11 mouse cellular contexts compared by ENCODE assay signal in the genomic region with DNA sequence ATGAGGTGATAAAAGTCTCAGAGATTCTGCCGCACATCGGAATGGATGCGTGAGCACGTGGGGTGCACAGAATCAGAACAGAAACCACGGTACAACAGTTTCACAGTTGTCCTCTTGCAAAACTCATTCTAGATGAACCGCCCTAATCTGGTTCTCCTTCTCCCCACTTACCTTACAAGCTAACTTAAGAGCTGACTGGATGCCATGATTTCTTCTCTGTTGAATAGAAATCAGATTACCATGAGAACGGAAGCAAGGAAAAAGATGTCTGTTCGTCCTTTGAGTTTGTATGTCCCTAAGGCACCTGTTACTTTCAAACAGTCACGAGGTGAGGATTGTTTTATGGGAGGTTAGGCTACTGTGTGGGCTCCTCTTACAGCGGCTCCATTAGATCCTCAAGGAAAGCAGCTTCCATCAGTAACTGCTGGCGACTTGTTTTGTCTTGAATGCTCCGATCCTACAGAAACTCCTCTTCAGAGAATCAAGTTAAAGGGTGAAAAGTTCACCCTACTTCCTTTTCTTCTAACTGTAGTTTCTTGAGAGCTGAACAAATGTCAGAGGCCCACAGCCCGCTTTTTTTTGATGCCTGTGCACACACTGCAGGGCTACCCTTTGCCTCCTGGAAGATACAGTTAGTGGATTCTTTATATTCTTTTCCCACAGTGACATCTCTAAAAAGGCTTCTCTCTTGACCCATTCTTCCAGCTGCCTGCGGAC. TPM values are rescaled to one million over a fixed set of nuclear protein-coding genes. Genes with fewer than 3 reads are reported as not detected.
DNase-seq lines count a peak whose midpoint lies in the region; ATAC-seq and TF ChIP-seq lines count a peak whose summit lies in the region.
"Had no signal": no experiment of that assay in that cellular context is flagged by ENCODE, and none has a peak within 500 bp of the region (broad histone marks: within the 10 kb centered on the region; RNA-seq: fewer than 3 reads in every experiment).

No protein-coding gene starts in this region.

- no peak for TF ChIP-seq CTCF in liver, embryonic 14.5 days (IDR thresholded peaks at IDR 0.05; ENCODE audit: low read depth)

- peak overlapping the region; percentile 11; the same call in 1 of the 2 replicates for H3K27ac ChIP-seq in liver, embryonic 11.5 days (ENCODE audit: low read depth, low read length)
- peak overlapping the region; percentile 99 for H3K27ac ChIP-seq in liver, embryonic 14.5 days
- H3K27ac ChIP-seq: left cerebral cortex, adult 2 months had no signal

- H3K27me3 ChIP-seq in liver, embryonic 11.5 days (replicated peaks; ENCODE audit: control insufficient read depth, insufficient read depth, low read length): no peaks in the 10 kb centered on the region
- no peaks in the 10 kb centered on the region for H3K27me3 ChIP-seq in liver, embryonic 14.5 days (ENCODE audit: control insufficient read depth, insufficient read depth, low read length)

- H3K9ac ChIP-seq in liver, embryonic 11.5 days (ENCODE audit: low read depth, low read length): no peak overlapping the region
- H3K9ac ChIP-seq in liver, embryonic 14.5 days (replicated peaks): peak overlapping the region; percentile 77; the same call in 1 of the 2 replicates
- H3K9ac ChIP-seq: lung, embryonic 14.5 days had no signal

- ATAC-seq in liver, embryonic 11.5 days (replicated peaks; ENCODE audit: low FRiP score): no peak
- ATAC-seq in liver, embryonic 14.5 days (ENCODE audit: insufficient read depth): no peak

- WGBS in liver, embryonic 11.5 days: 78% methylated on average over 14 of the region's 14 CpGs
- WGBS in liver, embryonic 14.5 days (ENCODE audit: insufficient replicate concordance): 72% methylated on average over 14 of the region's 14 CpGs

- no peak for DNase-seq in liver, embryonic 11.5 days (ENCODE audit: low spot score)
- DNase-seq in liver: no peak
- peak; percentile 50 for DNase-seq in R1 (ENCODE audit: low read depth, low spot score)
- DNase-seq in liver, embryonic 14.5 days (ENCODE audit: low read depth in 3 of 3, low spot score in 3 of 3): no peak
- peak; percentile 50 for DNase-seq in thymus, postnatal 0 days (ENCODE audit: low spot score)
- no peak for DNase-seq in layer of hippocampus, postnatal 14 days (ENCODE audit: low spot score in 2 of 2)
- DNase-seq in layer of hippocampus, adult 9-11 months: no peak
- DNase-seq: heart, postnatal 14 days; kidney, adult 8-10 months; lung, embryonic 14.5 days had no signal

- no peaks in the 10 kb centered on the region for H3K9me3 ChIP-seq in liver, embryonic 11.5 days (ENCODE audit: control insufficient read depth, low read length)
- H3K9me3 ChIP-seq in liver, embryonic 14.5 days (ENCODE audit: control insufficient read depth, low read length): no peaks in the 10 kb centered on the region

- H3K4me2 ChIP-seq in liver, embryonic 11.5 days: 0 out of 2 replicates have a peak overlapping the region, but pooled peaks have one; percentile 11
- peak overlapping the region; percentile 57 for H3K4me2 ChIP-seq in liver, embryonic 14.5 days (ENCODE audit: low read depth)
- H3K4me2 ChIP-seq: lung, embryonic 14.5 days had no signal

- no peak overlapping the region for H3K4me3 ChIP-seq in liver, embryonic 11.5 days (ENCODE audit: low read depth, low read length)
- H3K4me3 ChIP-seq in liver, embryonic 14.5 days (ENCODE audit: insufficient read depth in 1 of 2, low read depth in 2 of 2, low read length in 2 of 2): peak overlapping the region in 1 of 2 experiments; percentile 5; a peak in 1 of 4 replicates
- H3K4me3 ChIP-seq: left cerebral cortex, adult 2 months had no signal

- TF ChIP-seq EP300 in liver, embryonic 14.5 days (IDR thresholded peaks at IDR 0.05; ENCODE audit: low read depth): no peak

- H3K4me1 ChIP-seq in liver, embryonic 11.5 days (replicated peaks; ENCODE audit: control insufficient read depth, insufficient read depth, low read length): peaks cover 49% of the 10 kb centered on the region
- peaks cover 47 to 59% of the 10 kb centered on the region in 2 experiments for H3K4me1 ChIP-seq in liver, embryonic 14.5 days (replicated peaks; ENCODE audit: control insufficient read depth in 2 of 2, insufficient read depth in 2 of 2, low read length in 1 of 2)

- H3K36me3 ChIP-seq in liver, embryonic 11.5 days (ENCODE audit: control insufficient read depth, insufficient read depth, low read length): peaks cover 8% of the 10 kb centered on the region
- H3K36me3 ChIP-seq in liver, embryonic 14.5 days (replicated peaks; ENCODE audit: control insufficient read depth, insufficient read depth, low read depth): peaks cover 85% of the 10 kb centered on the region

RNA-seq across cellular contexts. Expression of a gene that starts 17.6 kb away (rescaled TPM):
- polyA plus RNA-seq in liver, embryonic 11.5 days (2014; fragmentation: Nextera tagmentation; extraction: Ambion mirVana): 41.3 and 44.9 TPM in 2 replicates
- polyA plus RNA-seq in liver, embryonic 14.5 days (2012; rRNA removed): 103 and 114 TPM in 2 replicates
- polyA plus RNA-seq in liver, embryonic 14.5 days (2014; fragmentation: Nextera tagmentation; extraction: Ambion mirVana): 71.6 and 80.9 TPM in 2 replicates
- polyA plus RNA-seq in thymus, postnatal 0 days (2015; fragmentation: Nextera tagmentation; extraction: Ambion mirVana): 24.2 and 27.3 TPM in 2 replicates
- 1 to 10 TPM; 3.0 to 3.8 TPM for total RNA-seq in layer of hippocampus, postnatal 14 days (2021)

RNA-seq across cellular contexts. Expression of a gene that starts 30.1 kb away (rescaled TPM):
- 78.8 and 86.8 TPM in 2 replicates for polyA plus RNA-seq in liver, embryonic 11.5 days (2014; fragmentation: Nextera tagmentation; extraction: Ambion mirVana)
- polyA plus RNA-seq in liver, embryonic 14.5 days (2012; rRNA removed): 24.1 and 24.6 TPM in 2 replicates
- polyA plus RNA-seq in liver, embryonic 14.5 days (2014; fragmentation: Nextera tagmentation; extraction: Ambion mirVana): 37.4 and 44.9 TPM in 2 replicates
- polyA plus RNA-seq in thymus, postnatal 0 days (2015; fragmentation: Nextera tagmentation; extraction: Ambion mirVana): 93.1 and 95.3 TPM in 2 replicates
- 10 to 100 TPM; 74.2 to 76.0 TPM for total RNA-seq in layer of hippocampus, postnatal 14 days (2021)

RNA-seq across cellular contexts. Expression of a gene that starts 44.3 kb away (rescaled TPM):
- polyA plus RNA-seq in liver, embryonic 11.5 days (2014; fragmentation: Nextera tagmentation; extraction: Ambion mirVana): 65.4 and 72.5 TPM in 2 replicates
- polyA plus RNA-seq in liver, embryonic 14.5 days (2012; rRNA removed): 16.3 and 19.4 TPM in 2 replicates
- polyA plus RNA-seq in liver, embryonic 14.5 days (2014; fragmentation: Nextera tagmentation; extraction: Ambion mirVana): 23.6 and 26.7 TPM in 2 replicates
- 56.8 and 57.9 TPM in 2 replicates for polyA plus RNA-seq in thymus, postnatal 0 days (2015; fragmentation: Nextera tagmentation; extraction: Ambion mirVana)
- total RNA-seq in layer of hippocampus, postnatal 14 days (2021): 10 to 100 TPM; 63.8 to 68.7 TPM

RNA-seq across cellular contexts. Expression of a gene that starts 59.5 kb away (rescaled TPM):
- 88.1 and 92.4 TPM in 2 replicates for polyA plus RNA-seq in liver, embryonic 11.5 days (2014; fragmentation: Nextera tagmentation; extraction: Ambion mirVana)
- polyA plus RNA-seq in liver, embryonic 14.5 days (2012; rRNA removed): 18.8 and 22.0 TPM in 2 replicates
- 31.8 and 36.2 TPM in 2 replicates for polyA plus RNA-seq in liver, embryonic 14.5 days (2014; fragmentation: Nextera tagmentation; extraction: Ambion mirVana)
- 120 and 142 TPM in 2 replicates for polyA plus RNA-seq in thymus, postnatal 0 days (2015; fragmentation: Nextera tagmentation; extraction: Ambion mirVana)
- 100 to 1,000 TPM; 151 to 155 TPM for total RNA-seq in layer of hippocampus, postnatal 14 days (2021)

Comparison
In these comparisons a context has a peak if more than half of its experiments do, and no peak if none do; other contexts are left out.
1. DNase-seq: peak in R1 (single experiment) and thymus, postnatal 0 days (single experiment); none in liver, embryonic 11.5 days (single experiment), liver (single experiment), liver, embryonic 14.5 days (0 of 3), layer of hippocampus, postnatal 14 days (0 of 2) and layer of hippocampus, adult 9-11 months (single experiment).